Mouse (Mus musculus) stomach, embryonic 15.5 days (tissue): ENCODE measurements around the gene Kidins220. TPM values are rescaled to one million over a fixed set of nuclear protein-coding genes. Genes with fewer than 3 reads are reported as not detected.

Source experiments
- ATAC-seq: fragments of 200-750 bp; cut with Nextera tagmentation; 2 replicates; pipeline ENCODE4 v1.8.0; 2017; ENCODE audit warnings: low read depth, moderate number of reproducible peaks, moderate TSS enrichment; ENCODE audit not compliant: insufficient read depth, low FRiP score
- H3K27ac ChIP-seq: fragments of 300-500 bp; sonication (generic); 2 replicates; pipeline ENCODE4 v1.5.1; 2015; ENCODE audit warnings: mild to moderate bottlenecking, inconsistent platforms
- H3K27me3 ChIP-seq: fragments of 300-500 bp; sonication (generic); replicated peaks from 2 replicates; pipeline ENCODE4 v1.6.1; 2015; ENCODE audit warnings: inconsistent platforms
- H3K36me3 ChIP-seq: fragments of 300-500 bp; sonication (generic); 2 replicates; pipeline ENCODE4 v1.6.1; 2015; ENCODE audit warnings: inconsistent platforms
- H3K4me1 ChIP-seq: fragments of 300-500 bp; sonication (generic); 2 replicates; pipeline ENCODE4 v1.6.1; 2015; ENCODE audit warnings: inconsistent platforms
- H3K4me2 ChIP-seq: fragments of 300-500 bp; sonication (generic); 2 replicates; pipeline ENCODE4 v1.6.1; 2015; ENCODE audit warnings: mild to moderate bottlenecking, inconsistent platforms
- H3K4me3 ChIP-seq: fragments of 300-500 bp; sonication (generic); replicated peaks from 2 replicates; pipeline ENCODE4 v1.5.1; 2015; ENCODE audit warnings: inconsistent platforms
- H3K9ac ChIP-seq: fragments of 300-500 bp; sonication (generic); 2 replicates; pipeline ENCODE4 v1.6.1; 2015; ENCODE audit warnings: inconsistent platforms
- H3K9me3 ChIP-seq: fragments of 300-500 bp; sonication (generic); 2 replicates; pipeline ENCODE4 v1.6.1; 2016; ENCODE audit warnings: inconsistent platforms
- WGBS: fragments of 180-500 bp; shearing (Covaris S2); methylation state at CpG from one replicate; pipeline ENCODE4 v1.1.7; 2015; 5-methylcytosine and 5-hydroxymethylcytosine counted together
- polyA plus RNA-seq: library from polyadenylated mRNA; unstranded; fragments of >200 nt; fragmentation: Nextera tagmentation; extraction: Ambion mirVana; gene quantifications from 2 replicates; pipeline ENCODE4 v1.2.1, GENCODE M21; 2015

Gene Kidins220
- polyA plus RNA-seq, 1 experiment from 2014 or later, result 25.5 TPM

DNA sequence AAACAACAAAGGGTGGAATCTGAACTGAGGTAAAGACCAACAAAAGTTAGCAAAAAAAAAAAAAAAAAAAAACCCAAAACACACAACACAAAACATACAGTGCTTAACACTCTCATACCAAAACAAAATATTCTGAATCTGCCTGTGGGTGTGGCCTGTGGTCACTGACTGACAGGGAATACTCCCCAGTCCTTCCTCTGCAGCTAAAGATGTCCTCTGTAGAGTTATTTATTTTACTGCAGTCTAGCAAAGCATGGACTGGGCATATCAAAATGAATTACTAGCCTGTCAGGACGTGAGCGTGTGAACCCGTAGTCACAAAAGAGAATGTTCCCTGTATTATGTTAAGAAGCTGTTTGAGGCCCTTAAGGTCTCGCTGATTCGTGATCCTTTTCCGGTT is 87.5 kb downstream of the Kidins220 start:
- Histone ChIP-seq H3K9ac (no peak overlapping the region), H3K4me1 (no peaks in the 10 kb centered on the region), H3K36me3 (peaks cover 5% of the 10 kb centered on the region; the same call in 1 of the 2 replicates), H3K4me3 (no peak overlapping the region), H3K4me2 (no peak overlapping the region), H3K9me3 (no peaks in the 10 kb centered on the region), H3K27ac (no peak overlapping the region), H3K27me3 (no peaks in the 10 kb centered on the region)
- 66% methylated on average over 6 of the region's 6 CpGs for WGBS
- ATAC-seq, result no peak

DNA sequence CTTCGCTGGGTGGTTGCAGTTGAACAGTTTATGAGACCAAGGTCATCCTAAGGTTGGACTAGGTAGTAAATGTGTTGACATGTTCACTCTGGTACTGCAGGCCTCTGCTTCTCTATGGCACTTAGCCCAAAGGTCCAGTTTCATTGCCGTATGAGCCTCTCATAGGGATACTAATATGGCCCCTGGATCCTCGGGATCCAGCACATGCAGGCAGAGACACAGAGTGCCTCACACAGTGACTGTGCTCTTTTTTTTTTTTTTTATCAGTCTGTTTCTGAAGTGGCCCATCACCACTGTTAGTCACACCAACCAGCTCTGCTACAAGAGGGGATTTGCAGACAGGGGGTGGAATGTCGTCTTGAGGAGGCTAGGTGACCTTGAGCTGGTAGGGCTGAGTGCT is 98.6 kb downstream of the Kidins220 start:
- ATAC-seq, result no peak
- no peak overlapping the region for H3K9ac ChIP-seq
- H3K27me3 ChIP-seq, result no peaks in the 10 kb centered on the region
- H3K4me3 ChIP-seq, result no peak overlapping the region
- H3K36me3 ChIP-seq, result no peaks in the 10 kb centered on the region
- no peaks in the 10 kb centered on the region for H3K4me1 ChIP-seq
- H3K4me2 ChIP-seq, result no peak overlapping the region
- WGBS, result 84% methylated on average over 4 of the region's 4 CpGs
- H3K9me3 ChIP-seq, result no peaks in the 10 kb centered on the region
- H3K27ac ChIP-seq, result no peak overlapping the region

DNA sequence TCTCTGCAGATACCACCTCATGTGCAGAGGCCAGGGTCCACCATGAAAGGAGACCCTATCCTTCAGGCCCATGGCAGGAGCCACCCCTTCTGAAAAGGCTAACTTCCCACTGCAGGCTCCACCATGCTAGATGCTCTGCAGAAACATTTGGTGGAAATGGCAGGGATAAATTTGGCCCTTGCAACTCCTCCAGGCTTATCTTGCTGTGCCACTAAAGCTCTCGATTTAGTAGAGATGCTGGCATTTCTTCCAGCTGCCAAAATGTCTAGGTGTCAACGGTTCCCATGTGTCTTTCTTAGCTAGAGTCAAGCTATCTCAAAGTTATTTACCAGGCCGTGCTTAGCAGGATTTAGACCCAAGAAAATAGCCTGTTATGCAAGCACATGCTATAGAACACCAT is 99.6 kb downstream of the Kidins220 start:
- Histone ChIP-seq H3K4me2 (no peak overlapping the region), H3K27me3 (no peaks in the 10 kb centered on the region), H3K4me1 (no peaks in the 10 kb centered on the region), H3K9me3 (no peaks in the 10 kb centered on the region), H3K4me3 (no peak overlapping the region), H3K9ac (no peak overlapping the region), H3K27ac (no peak overlapping the region), H3K36me3 (no peaks in the 10 kb centered on the region)
- ATAC-seq, result no peak
- 71% methylated on average over 3 of the region's 3 CpGs for WGBS

DNA sequence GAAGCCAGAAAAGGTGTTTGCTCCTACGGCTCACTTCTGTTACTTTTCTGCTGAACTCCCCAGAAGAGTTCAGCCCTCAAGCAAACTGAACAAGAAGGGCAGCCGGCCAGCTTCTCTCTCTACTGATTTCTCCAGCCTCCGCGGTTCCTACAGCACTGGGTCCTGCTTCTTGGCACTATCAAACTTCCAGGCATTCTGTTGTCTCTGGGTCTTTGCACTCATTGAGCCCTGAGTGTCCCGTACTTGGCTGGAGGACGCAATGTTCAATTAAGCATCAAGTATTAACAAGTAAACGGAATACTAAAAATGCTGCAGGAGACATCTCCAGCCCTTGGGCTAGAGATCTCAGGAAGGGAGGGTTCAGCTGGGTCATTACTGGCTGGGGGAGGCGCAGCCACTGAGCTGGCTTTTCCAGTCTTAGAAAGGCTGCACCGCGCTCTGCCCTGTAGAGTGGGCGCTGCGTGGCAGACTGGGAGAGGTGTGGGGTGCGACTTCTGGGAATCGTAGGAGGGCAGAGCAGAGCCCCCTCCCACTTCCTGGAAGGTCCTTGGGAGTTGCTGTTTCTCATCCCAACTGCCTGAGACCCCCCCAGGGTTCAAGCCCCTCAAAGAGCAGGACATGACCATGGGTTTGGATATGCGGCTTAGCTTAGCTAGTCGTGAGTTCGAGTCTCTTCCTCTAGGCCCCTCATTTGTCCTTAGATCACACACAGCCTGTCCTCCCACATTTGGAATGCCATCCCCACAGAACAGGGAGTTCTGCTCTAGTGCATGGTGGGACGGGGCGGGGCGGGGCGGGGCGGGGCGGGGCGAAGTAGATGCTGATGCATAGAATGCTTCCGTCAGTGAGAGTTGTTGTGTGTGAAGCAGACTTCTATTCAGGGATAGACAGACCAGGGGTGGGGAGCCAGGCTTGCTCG is 108.8 kb downstream of the Kidins220 start:
- Histone ChIP-seq H3K9ac (no peak overlapping the region), H3K4me1 (0 out of 2 replicates have a peak, but pooled peaks cover 6% of the 10 kb centered on the region), H3K4me2 (peak overlapping the region; percentile 33), H3K36me3 (no peaks in the 10 kb centered on the region), H3K27me3 (no peaks in the 10 kb centered on the region), H3K27ac (no peak overlapping the region), H3K9me3 (no peaks in the 10 kb centered on the region), H3K4me3 (no peak overlapping the region)
- 0 out of 2 replicates have a peak, but pooled peaks have one; percentile 35 for ATAC-seq
- 44% methylated on average over 26 of the region's 26 CpGs for WGBS

DNA sequence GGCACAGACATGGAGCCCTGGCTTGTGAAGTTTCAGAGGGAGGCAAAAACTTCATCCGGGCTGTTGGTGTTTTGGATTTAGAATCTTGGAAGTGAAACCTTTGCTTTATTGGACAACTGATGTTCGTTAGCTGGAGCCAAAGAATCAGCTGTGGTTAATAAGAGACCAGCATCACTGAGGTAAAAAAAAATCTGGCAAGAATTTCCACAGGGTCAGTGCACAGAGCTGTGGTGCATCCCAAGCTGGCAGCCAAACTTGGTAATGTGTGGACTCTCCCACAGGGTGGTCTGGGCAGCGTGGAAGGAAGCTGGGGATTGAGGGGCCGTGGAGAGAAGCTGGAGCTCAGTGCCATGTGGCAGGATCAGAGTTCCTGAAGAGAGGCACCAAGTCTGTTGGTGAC is 112.2 kb downstream of the Kidins220 start:
- H3K36me3 ChIP-seq, result no peaks in the 10 kb centered on the region
- no peak overlapping the region for H3K4me3 ChIP-seq
- H3K27me3 ChIP-seq, result no peaks in the 10 kb centered on the region
- no peak overlapping the region for H3K4me2 ChIP-seq
- 66% methylated on average over 4 of the region's 4 CpGs for WGBS
- H3K9me3 ChIP-seq, result no peaks in the 10 kb centered on the region
- no peak for ATAC-seq
- H3K4me1 ChIP-seq, result 0 out of 2 replicates have a peak, but pooled peaks cover 6% of the 10 kb centered on the region
- H3K27ac ChIP-seq, result no peak overlapping the region
- H3K9ac ChIP-seq, result no peak overlapping the region

DNA sequence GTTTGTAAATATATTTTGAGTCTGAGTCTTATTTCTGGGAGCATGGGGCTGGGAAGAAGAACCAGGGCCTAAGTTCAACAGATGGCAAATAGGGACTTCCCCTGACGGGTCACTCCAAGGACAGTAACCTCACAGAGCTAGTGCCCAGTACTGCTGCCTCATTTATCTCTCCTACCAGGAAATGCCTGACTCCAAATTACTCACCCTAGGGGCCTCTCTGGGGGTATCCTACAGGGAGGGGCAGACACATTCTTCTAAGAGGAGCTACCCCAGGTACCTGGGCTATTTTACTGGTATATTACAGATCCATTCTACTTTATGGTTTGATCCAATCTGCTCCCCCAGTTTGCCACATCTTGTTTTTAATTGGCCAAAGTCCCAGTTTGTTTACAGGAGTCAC is 114.7 kb downstream of the Kidins220 start:
- no peak overlapping the region for H3K4me2 ChIP-seq
- H3K36me3 ChIP-seq, result no peaks in the 10 kb centered on the region
- H3K9me3 ChIP-seq, result no peaks in the 10 kb centered on the region
- no peak for ATAC-seq
- peaks cover 10% of the 10 kb centered on the region for H3K4me1 ChIP-seq
- no peak overlapping the region for H3K9ac ChIP-seq
- no peaks in the 10 kb centered on the region for H3K27me3 ChIP-seq
- WGBS, result 80% methylated on average over 1 of the region's 1 CpGs
- no peak overlapping the region for H3K27ac ChIP-seq
- H3K4me3 ChIP-seq, result no peak overlapping the region

DNA sequence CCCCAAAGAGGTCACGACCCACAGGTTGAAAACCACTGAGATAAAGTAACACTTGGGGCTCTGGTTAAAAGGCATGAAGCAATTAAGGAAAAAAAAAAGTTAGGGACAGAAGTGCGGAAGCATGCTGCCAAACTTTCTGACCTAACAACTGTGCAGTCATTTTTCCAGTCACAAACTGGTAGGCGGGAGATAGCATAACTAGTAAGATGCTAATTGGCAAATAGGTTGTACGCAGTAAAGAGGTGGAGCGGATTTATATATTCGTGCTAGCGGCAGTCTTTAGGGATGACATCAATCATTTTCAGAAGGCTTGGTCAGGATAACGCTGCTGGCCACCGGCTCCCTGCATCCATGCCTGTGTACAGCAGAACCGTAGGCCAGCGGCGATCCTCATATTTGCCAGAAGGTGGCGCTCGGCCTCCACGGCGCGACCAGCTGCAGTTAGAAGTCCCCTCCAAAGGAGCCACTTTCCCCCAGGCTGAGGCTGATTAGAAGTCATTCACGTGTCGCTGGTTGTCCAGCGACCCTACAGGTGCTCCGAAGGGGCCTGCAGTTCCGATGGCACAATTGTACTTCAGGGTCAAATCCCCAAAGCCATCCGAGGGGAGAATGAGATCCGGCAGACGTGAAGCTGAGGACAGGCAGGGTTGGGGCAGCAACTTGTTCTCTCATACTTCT is 117.4 kb downstream of the Kidins220 start:
- peak overlapping the region; percentile 59 for H3K4me2 ChIP-seq
- no peaks in the 10 kb centered on the region for H3K27me3 ChIP-seq
- peak; percentile 30; the same call in 1 of the 2 replicates for ATAC-seq
- H3K9me3 ChIP-seq, result no peaks in the 10 kb centered on the region
- H3K27ac ChIP-seq, result peak overlapping the region; percentile 80
- 6% methylated on average over 25 of the region's 25 CpGs for WGBS
- peak overlapping the region; percentile 36 for H3K4me3 ChIP-seq
- H3K4me1 ChIP-seq, result peaks cover 12% of the 10 kb centered on the region
- 0 out of 2 replicates have a peak overlapping the region, but pooled peaks have one; percentile 11 for H3K9ac ChIP-seq
- no peaks in the 10 kb centered on the region for H3K36me3 ChIP-seq

DNA sequence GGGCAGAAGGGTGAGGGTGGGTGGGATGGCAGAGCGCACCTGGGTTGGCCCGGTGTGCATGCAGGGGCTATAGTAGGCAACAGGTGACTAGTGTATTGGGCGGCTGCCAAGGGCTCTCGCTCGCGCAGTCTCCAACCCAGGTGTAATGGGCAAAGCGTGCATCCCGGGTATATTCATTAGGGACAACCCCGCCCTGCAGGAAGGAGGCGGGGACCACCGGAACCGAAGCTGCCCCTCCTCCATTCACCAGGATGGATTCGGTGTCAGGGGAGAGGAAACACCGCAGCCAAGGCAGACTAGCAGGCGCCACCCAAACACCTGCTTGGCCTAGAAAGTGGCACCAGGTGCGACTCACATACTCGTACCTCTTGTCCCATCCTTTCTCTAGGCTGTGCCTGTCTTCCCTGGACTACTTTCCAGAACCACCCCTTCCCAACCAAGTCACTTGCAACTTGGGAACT is 118.1 kb downstream of the Kidins220 start:
- peak; percentile 6; the same call in 1 of the 2 replicates for ATAC-seq
- H3K4me1 ChIP-seq, result peaks cover 18% of the 10 kb centered on the region
- peak overlapping the region; percentile 59 for H3K4me2 ChIP-seq
- H3K9ac ChIP-seq, result no peak overlapping the region
- 3% methylated on average over 17 of the region's 17 CpGs for WGBS
- peak overlapping the region; percentile 80 for H3K27ac ChIP-seq
- no peaks in the 10 kb centered on the region for H3K9me3 ChIP-seq
- no peaks in the 10 kb centered on the region for H3K36me3 ChIP-seq
- H3K4me3 ChIP-seq, result peak overlapping the region; percentile 36
- H3K27me3 ChIP-seq, result no peaks in the 10 kb centered on the region

DNA sequence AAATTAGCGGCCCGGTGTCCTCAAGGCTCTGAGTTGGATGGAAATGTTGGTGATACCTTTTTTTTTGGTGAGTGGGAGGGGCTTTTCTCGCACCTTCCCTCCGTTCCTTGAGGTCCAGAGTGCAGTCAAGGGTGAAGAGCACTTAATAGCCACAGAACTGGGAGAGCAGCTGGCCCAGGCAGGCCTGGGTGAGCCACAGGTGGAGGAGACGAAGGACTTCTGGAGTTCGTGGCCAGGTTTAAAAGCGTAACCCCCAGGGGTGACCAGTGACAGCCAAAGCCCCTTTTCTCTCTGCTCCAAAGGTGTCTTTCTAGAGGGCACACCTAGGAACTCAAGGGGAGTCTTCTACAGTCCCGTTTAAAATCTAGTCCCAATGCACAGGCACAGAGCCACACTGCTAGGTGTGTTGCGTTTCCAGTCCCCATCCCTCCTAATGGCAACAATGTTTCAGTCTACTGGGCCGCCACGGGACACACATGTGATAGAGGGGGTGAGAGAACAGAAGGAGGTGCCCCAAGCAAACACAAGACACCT is 118.6 kb downstream of the Kidins220 start:
- no peak for ATAC-seq
- peak overlapping the region; percentile 80 for H3K27ac ChIP-seq

DNA sequence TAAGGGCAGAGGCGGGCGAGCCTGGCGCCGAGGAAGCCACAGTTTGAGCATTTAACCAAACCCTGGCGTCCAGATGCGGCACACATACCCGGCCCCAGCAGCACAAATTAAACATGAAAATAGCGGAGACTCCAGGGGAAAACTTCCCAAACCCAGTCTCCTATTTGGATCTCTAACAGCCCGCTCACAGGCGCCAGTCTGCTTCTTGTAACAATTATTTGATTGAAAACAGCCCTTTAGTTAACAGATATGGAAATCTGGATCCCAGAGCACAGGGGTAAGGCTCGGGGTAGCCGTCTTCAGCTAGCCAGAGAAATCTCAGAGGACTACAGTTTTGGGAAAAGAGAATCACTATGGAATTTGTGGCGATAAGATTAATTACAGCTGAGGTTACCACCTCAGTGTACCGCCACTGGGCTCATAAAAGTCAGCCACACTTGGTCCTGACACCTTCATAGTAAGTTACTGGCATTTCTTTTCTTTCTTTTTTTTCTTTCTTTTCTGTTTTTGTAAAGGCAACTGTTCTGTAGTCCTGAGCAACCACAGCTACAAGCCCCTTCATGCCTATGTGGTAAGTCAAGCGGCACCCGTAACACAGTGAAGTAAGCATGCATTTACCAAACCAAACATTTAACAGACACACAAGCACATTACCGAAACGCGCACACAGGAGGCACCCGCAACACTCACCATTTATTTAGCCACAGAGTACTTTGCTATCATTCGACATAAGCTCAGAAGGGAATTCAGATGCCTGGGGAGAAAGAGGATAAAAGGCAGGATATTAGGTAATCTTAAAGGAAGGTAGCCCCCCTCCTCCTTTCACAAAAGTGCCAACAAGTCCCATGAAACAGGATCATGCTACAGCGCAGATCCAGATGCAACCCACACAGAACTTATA is 120.1 kb downstream of the Kidins220 start:
- under 1% methylated on average over 22 of the region's 22 CpGs for WGBS
- no peak for ATAC-seq

More for the DNA sequence above, 118.6 kb downstream of the Kidins220 start:
- peaks cover 22% of the 10 kb centered on the region for H3K4me1 ChIP-seq
- no peaks in the 10 kb centered on the region for H3K36me3 ChIP-seq
- no peaks in the 10 kb centered on the region for H3K9me3 ChIP-seq
- peak overlapping the region; percentile 36 for H3K4me3 ChIP-seq
- H3K27me3 ChIP-seq, result no peaks in the 10 kb centered on the region
- 27% methylated on average over 11 of the region's 11 CpGs for WGBS
- H3K9ac ChIP-seq, result peak overlapping the region; percentile 11; the same call in 1 of the 2 replicates
- peak overlapping the region; percentile 59 for H3K4me2 ChIP-seq

DNA sequence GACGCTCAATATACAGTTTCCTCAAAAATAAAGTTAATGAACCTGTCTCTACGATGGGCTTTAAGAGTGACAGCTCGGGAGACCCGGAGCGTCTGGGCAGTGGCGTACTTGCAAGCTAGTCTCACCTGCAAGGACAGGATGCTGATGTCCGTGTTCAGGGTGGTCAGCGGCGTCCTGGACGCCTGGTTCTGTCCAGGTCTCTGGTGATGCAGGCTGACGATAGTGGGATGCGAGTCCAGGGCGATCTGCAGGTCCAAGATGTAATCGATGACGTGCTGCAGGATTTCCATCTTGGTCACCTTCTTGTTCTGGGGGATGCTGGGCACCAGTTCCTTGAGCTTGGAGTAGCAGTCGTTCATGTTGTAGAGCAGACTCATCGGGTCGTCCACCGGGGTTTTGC is 120.8 kb downstream of the Kidins220 start:
- Histone ChIP-seq H3K9ac (peak overlapping the region; percentile 63), H3K27me3 (no peaks in the 10 kb centered on the region), H3K9me3 (no peaks in the 10 kb centered on the region), H3K4me1 (peaks cover 25% of the 10 kb centered on the region), H3K27ac (peak overlapping the region; percentile 96), H3K4me2 (peak overlapping the region; percentile 93), H3K4me3 (peak overlapping the region; percentile 75), H3K36me3 (no peaks in the 10 kb centered on the region)
- ATAC-seq, result no peak
- WGBS, result under 1% methylated on average over 19 of the region's 19 CpGs

More for the DNA sequence above, 120.1 kb downstream of the Kidins220 start:
- peak overlapping the region; percentile 96 for H3K27ac ChIP-seq
- peak overlapping the region; percentile 93 for H3K4me2 ChIP-seq
- H3K36me3 ChIP-seq, result no peaks in the 10 kb centered on the region
- peak overlapping the region; percentile 63 for H3K9ac ChIP-seq
- H3K9me3 ChIP-seq, result no peaks in the 10 kb centered on the region
- peaks cover 25% of the 10 kb centered on the region for H3K4me1 ChIP-seq
- peak overlapping the region; percentile 75 for H3K4me3 ChIP-seq
- no peaks in the 10 kb centered on the region for H3K27me3 ChIP-seq
